Mouse (Mus musculus) limb, embryonic 14.5 days (tissue): ENCODE data around the gene Ptprg. TPM values are rescaled to one million over a fixed set of nuclear protein-coding genes. Genes with fewer than 3 reads are reported as not detected.

ENCODE experiments used
- ATAC-seq: fragments of 200-750 bp; cut with Nextera tagmentation; 2 replicates; pipeline ENCODE4 v1.8.0; 2017; ENCODE audit warnings: low read depth, moderate number of reproducible peaks, moderate TSS enrichment; ENCODE audit not compliant: low FRiP score
- DNase-seq: peaks from one replicate; pipeline ENCODE4 v3.0.0-alpha.2; 2015; ENCODE audit warnings: low spot score
- H3K27ac ChIP-seq: fragments of 300-500 bp; sonication (generic); replicated peaks from 2 replicates; pipeline ENCODE4 v1.5.1; 2014; ENCODE audit warnings: low read depth, mild to moderate bottlenecking, low read length, moderate library complexity, mixed read lengths
- H3K27me3 ChIP-seq: fragments of 300-500 bp; sonication (generic); 2 replicates; pipeline ENCODE4 v1.6.1; 2014; ENCODE audit warnings: low read length, mixed read lengths; ENCODE audit not compliant: control insufficient read depth, insufficient read depth
- H3K36me3 ChIP-seq: fragments of 300-500 bp; sonication (generic); 2 replicates; pipeline ENCODE4 v1.6.1; 2014; ENCODE audit warnings: mild to moderate bottlenecking, low read length, moderate library complexity, mixed read lengths; ENCODE audit not compliant: control insufficient read depth, insufficient read depth
- H3K4me1 ChIP-seq: fragments of 300-500 bp; sonication (generic); 2 replicates; pipeline ENCODE4 v1.6.1; 2014; ENCODE audit warnings: antibody characterized with exemption, low read length, mixed read lengths; ENCODE audit not compliant: control insufficient read depth, insufficient read depth
- H3K4me2 ChIP-seq: fragments of 300-500 bp; sonication (generic); replicated peaks from 2 replicates; pipeline ENCODE4 v1.6.1; 2014; ENCODE audit warnings: low read depth, mild to moderate bottlenecking, low read length, moderate library complexity; ENCODE audit not compliant: severe bottlenecking
- H3K4me3 ChIP-seq: fragments of 300-500 bp; sonication (generic); replicated peaks from 2 replicates; pipeline ENCODE4 v1.5.1; 2014; ENCODE audit warnings: low read length
- H3K9ac ChIP-seq: fragments of 300-500 bp; sonication (generic); 2 replicates; pipeline ENCODE4 v1.6.1; 2014; ENCODE audit warnings: mild to moderate bottlenecking, low read depth, low read length, moderate library complexity; ENCODE audit not compliant: severe bottlenecking
- H3K9me3 ChIP-seq: fragments of 300-500 bp; sonication (generic); 2 replicates; pipeline ENCODE4 v1.6.1; 2016; ENCODE audit warnings: low read length; ENCODE audit not compliant: control insufficient read depth
- POLR2A ChIP-seq: fragments of 200-500 bp; IDR thresholded peaks from 2 replicates; pipeline ENCODE4 v1.8.0; 2012; ENCODE audit warnings: inconsistent platforms, mild to moderate bottlenecking, moderate library complexity, borderline replicate concordance; ENCODE audit not compliant: insufficient read depth, insufficient read length; ENCODE audit errors: extremely low read depth
- WGBS: fragments of 180-500 bp; shearing (Covaris S2); extraction: QIAGEN DNeasy Blood & Tissue Kit; methylation state at CpG from one replicate; pipeline ENCODE4 v1.1.7; 2014; 5-methylcytosine and 5-hydroxymethylcytosine counted together
- polyA plus RNA-seq, 2 experiments: library from polyadenylated mRNA; depleted of rRNA in 1 of 2; stranded (reverse) in 1 of 2; unstranded in 1 of 2; fragments of >200 nt; fragmentation: Nextera tagmentation in 1 of 2; extraction: Ambion mirVana in 1 of 2; gene quantifications; 2 replicates each; pipeline versions ENCODE4 v1.2.1 to v1.2.3; 2012 to 2014

Gene Ptprg
- polyA plus RNA-seq, 2 experiments: 25.5 to 28.6 TPM

DNA sequence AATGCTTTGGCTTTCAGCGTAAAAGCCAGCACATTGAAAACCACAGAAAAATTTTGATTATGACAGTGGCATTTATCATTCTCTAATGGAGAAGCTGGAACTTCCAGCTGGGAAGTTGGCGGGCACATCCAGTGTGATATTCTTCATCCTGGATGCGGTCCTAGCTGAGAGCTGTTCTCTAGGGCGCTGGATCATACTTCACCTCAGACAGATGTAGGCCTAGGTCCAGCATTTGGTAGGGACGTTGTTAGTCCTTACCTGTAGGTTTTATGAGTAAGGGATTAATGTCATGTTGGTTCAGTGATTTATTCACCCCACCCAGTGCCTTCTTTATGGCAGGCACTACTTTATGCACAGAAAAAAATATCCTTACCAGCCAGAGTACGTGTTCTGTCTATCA is 444.2 kb downstream of the Ptprg start:
- no peak overlapping the region for H3K4me2 ChIP-seq
- H3K4me1 ChIP-seq: no peaks in the 10 kb centered on the region
- H3K9ac ChIP-seq: no peak overlapping the region
- H3K27me3 ChIP-seq: no peaks in the 10 kb centered on the region
- H3K4me3 ChIP-seq: no peak overlapping the region
- DNase-seq: no peak
- WGBS: 80% methylated on average over 6 of the region's 6 CpGs
- no peak for ATAC-seq
- TF ChIP-seq POLR2A: no peak
- no peak overlapping the region for H3K27ac ChIP-seq
- H3K36me3 ChIP-seq: no peaks in the 10 kb centered on the region
- H3K9me3 ChIP-seq: no peaks in the 10 kb centered on the region

DNA sequence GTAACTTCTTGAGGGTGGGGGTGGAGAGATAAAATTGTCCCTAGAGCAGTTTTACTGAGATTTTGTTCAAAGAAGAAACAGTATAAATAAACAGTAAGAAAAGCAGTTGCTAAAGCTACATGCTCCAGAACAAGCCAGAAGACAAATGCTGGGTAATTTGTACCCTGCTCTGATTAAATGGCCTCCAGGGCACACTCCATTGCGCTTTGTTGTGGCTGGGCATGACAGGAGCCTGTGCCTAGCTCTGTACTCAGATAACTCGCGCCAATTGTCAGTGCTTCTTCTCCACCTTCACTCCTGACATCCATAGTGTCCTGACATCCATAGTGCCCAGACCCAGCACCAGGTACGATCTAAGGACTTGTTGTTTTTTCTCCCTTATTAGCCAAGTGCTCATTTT is 445.1 kb downstream of the Ptprg start:
- Histone ChIP-seq H3K4me3 (no peak overlapping the region), H3K36me3 (no peaks in the 10 kb centered on the region), H3K9ac (no peak overlapping the region), H3K27me3 (no peaks in the 10 kb centered on the region), H3K27ac (no peak overlapping the region), H3K4me1 (no peaks in the 10 kb centered on the region), H3K4me2 (no peak overlapping the region), H3K9me3 (no peaks in the 10 kb centered on the region)
- WGBS: 81% methylated on average over 4 of the region's 4 CpGs
- ATAC-seq: no peak
- DNase-seq: no peak
- TF ChIP-seq POLR2A: no peak

DNA sequence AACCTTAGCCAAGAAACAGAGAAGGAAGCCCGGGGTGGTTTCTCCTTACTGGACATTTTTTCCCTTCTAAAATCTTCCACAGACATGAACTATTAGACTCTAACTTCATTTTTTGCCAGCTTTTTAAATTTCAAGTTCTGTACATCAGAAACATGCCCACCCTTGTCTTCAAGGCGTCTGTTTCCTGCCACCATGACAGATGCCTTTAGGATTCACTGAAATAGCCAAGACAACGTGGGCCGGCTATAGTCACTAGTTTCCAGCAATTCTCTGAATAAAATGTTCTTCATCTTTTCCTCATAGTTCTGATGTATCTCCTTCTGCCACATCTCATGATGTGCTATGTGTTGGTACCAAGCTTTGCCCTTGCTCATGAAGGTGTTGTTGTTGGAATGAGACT is 450.7 kb downstream of the Ptprg start:
- no peaks in the 10 kb centered on the region for H3K9me3 ChIP-seq
- ATAC-seq (no peak), DNase-seq (no peak)
- H3K27ac ChIP-seq: no peak overlapping the region
- H3K4me3 ChIP-seq: no peak overlapping the region
- WGBS: 91% methylated on average over 4 of the region's 4 CpGs
- H3K9ac ChIP-seq: no peak overlapping the region
- TF ChIP-seq POLR2A: no peak
- no peaks in the 10 kb centered on the region for H3K4me1 ChIP-seq
- H3K27me3 ChIP-seq: no peaks in the 10 kb centered on the region
- no peaks in the 10 kb centered on the region for H3K36me3 ChIP-seq
- no peak overlapping the region for H3K4me2 ChIP-seq

DNA sequence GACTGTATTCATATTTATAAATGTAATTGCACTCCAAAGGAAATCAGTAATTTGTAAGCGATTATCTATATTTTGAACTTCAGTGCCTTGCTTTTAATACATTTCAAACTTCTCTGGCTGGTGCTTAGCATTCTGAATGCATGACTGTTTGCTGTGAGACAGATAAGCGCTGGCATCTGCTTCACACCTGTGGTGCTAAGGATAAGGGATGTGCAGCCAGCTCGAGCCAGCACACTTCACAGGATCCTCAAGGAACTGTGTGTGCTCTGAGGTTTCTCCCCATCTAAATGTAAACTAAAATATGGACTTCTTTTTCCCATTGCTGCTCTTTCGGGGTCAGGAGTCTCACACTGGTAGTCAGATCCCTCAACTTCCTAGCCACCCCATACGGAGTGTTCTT is 458.4 kb downstream of the Ptprg start:
- Histone ChIP-seq H3K27me3 (no peaks in the 10 kb centered on the region), H3K9ac (no peak overlapping the region), H3K4me2 (no peak overlapping the region), H3K9me3 (no peaks in the 10 kb centered on the region), H3K4me3 (no peak overlapping the region), H3K36me3 (no peaks in the 10 kb centered on the region), H3K4me1 (no peaks in the 10 kb centered on the region), H3K27ac (no peak overlapping the region)
- no peak for DNase-seq
- no peak for TF ChIP-seq POLR2A
- 76% methylated on average over 5 of the region's 5 CpGs for WGBS
- ATAC-seq: no peak

DNA sequence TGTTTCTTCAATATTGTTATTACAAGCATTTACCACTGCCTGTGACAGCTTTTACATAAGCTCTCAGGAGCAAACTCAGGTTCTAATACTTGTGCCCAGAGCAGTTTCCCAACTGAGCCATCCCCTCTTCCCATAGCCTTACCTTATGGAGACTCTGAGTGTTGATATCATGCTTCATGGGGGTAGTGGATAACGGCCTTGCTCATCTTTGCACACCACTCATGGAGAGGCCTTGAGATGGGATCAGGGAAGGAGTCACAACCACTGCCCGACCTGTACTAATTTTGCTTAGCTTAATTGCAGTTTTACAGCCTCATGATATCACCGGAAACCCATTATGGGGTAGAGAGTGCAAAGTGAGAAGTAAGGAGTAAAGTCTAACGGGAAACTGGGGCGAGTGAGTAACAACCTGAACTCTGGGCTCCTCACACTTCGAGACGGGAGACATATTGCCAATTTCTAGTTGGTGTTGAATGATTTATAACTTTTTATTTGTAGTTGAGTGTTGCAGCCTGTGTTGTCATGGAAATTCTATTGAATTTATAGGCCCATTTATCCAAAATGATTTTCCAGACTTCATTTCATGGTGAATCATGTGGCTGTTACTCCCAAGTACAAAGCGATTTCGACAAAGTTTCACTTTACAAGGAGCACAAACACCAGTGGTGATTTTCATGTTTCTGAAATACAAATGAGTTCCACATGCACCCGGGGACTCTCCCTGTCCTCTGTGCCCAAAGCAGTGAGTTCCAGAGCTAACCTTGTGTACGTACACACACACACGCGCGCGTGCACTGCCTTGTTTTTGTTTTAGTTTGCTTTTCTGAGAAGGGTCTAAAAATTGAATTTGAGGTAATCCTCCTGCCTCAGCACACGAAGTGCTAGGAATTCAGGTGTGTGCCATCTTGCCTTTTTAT is 472.7 kb downstream of the Ptprg start:
- Histone ChIP-seq H3K27me3 (no peaks in the 10 kb centered on the region), H3K4me1 (peaks cover 10% of the 10 kb centered on the region; the same call in 1 of the 2 replicates), H3K4me2 (no peak overlapping the region), H3K9me3 (no peaks in the 10 kb centered on the region), H3K9ac (no peak overlapping the region), H3K27ac (0 out of 2 replicates have a peak overlapping the region, but pooled peaks have one; percentile 33), H3K4me3 (no peak overlapping the region), H3K36me3 (no peaks in the 10 kb centered on the region)
- DNase-seq (peak; percentile 65), ATAC-seq (peak; percentile 86)
- TF ChIP-seq POLR2A: no peak
- 31% methylated on average over 16 of the region's 16 CpGs for whole genome bisulfite sequencing
